Mouse (Mus musculus) forebrain, embryonic 11.5 days (tissue): ENCODE results near the gene Pum3. TPM values are rescaled to one million over a fixed set of nuclear protein-coding genes. Genes with fewer than 3 reads are reported as not detected.

Source experiments
- ATAC-seq: fragments of 200-750 bp; cut with Nextera tagmentation; replicated peaks from 2 replicates; pipeline ENCODE4 v1.8.0; 2017; ENCODE audit warnings: moderate TSS enrichment; ENCODE audit not compliant: low FRiP score
- DNase-seq: peaks from one replicate; pipeline ENCODE4 v3.0.0-alpha.2; 2017; ENCODE audit warnings: low spot score
- H3K27ac ChIP-seq: fragments of 300-500 bp; sonication (generic); 2 replicates; pipeline ENCODE4 v1.5.1; 2014; ENCODE audit warnings: low read depth, low read length
- H3K27me3 ChIP-seq: fragments of 300-500 bp; sonication (generic); 2 replicates; pipeline ENCODE4 v1.6.1; 2014; ENCODE audit warnings: mild to moderate bottlenecking, low read length, mixed read lengths; ENCODE audit not compliant: control insufficient read depth, insufficient read depth
- H3K36me3 ChIP-seq: fragments of 300-500 bp; sonication (generic); 2 replicates; pipeline ENCODE4 v1.6.1; 2014; ENCODE audit warnings: mild to moderate bottlenecking, low read length, moderate library complexity, mixed read lengths; ENCODE audit not compliant: control insufficient read depth, insufficient read depth
- H3K4me1 ChIP-seq: fragments of 300-500 bp; sonication (generic); replicated peaks from 2 replicates; pipeline ENCODE4 v1.6.1; 2014; ENCODE audit warnings: low read length, mixed read lengths; ENCODE audit not compliant: control insufficient read depth, insufficient read depth
- H3K4me2 ChIP-seq: fragments of 300-500 bp; sonication (generic); 2 replicates; pipeline ENCODE4 v1.6.1; 2014; ENCODE audit warnings: low read depth, mild to moderate bottlenecking, low read length, moderate library complexity, mixed read lengths; ENCODE audit not compliant: severe bottlenecking
- H3K4me3 ChIP-seq: fragments of 300-500 bp; sonication (generic); 2 replicates; pipeline ENCODE4 v1.5.1; 2014; ENCODE audit warnings: low read depth, low read length
- H3K9ac ChIP-seq: fragments of 300-500 bp; sonication (generic); 2 replicates; pipeline ENCODE4 v1.6.1; 2014; ENCODE audit warnings: low read length
- H3K9me3 ChIP-seq: fragments of 300-500 bp; sonication (generic); 2 replicates; pipeline ENCODE4 v1.6.1; 2016; ENCODE audit warnings: low read length, mixed read lengths; ENCODE audit not compliant: control insufficient read depth
- WGBS: fragments of 180-500 bp; shearing (Covaris S2); extraction: QIAGEN DNeasy Blood & Tissue Kit; methylation state at CpG from one replicate; pipeline ENCODE4 v1.1.7; 2014; 5-methylcytosine and 5-hydroxymethylcytosine counted together
- polyA plus RNA-seq: library from polyadenylated mRNA; unstranded; fragments of >200 nt; fragmentation: Nextera tagmentation; extraction: Ambion mirVana; gene quantifications from 2 replicates; pipeline ENCODE4 v1.2.1, GENCODE M21; 2014

Gene Pum3
- polyA plus RNA-seq, 1 experiment from 2014 or later = 93.1 TPM

DNA sequence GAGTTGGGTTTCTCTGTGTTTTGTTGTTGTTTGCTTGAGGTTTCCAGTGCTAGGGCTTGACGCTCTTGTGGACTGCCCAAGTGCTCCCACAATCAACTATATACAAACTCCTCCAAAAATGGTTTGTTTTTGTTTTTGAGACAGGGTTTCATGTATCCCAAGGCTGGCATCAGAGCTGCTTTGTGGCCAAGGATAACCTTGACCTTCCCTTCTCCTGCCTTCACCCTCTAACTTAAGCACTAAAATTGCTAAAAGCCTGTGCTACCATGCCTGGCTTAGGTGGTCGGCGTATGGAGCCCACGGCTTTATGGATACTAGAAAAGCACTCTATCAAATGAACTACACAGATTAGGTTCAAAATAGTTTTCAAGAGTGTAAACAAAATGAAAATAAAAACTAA is 20.4 kb downstream of the Pum3 start:
- no peaks in the 10 kb centered on the region for H3K27me3 ChIP-seq
- no peak for DNase-seq
- H3K9me3 ChIP-seq = no peaks in the 10 kb centered on the region
- H3K36me3 ChIP-seq = no peaks in the 10 kb centered on the region
- no peak overlapping the region for H3K4me2 ChIP-seq
- H3K4me1 ChIP-seq = no peaks in the 10 kb centered on the region
- no peak for ATAC-seq
- no peak overlapping the region for H3K9ac ChIP-seq
- no peak overlapping the region for H3K27ac ChIP-seq
- no peak overlapping the region for H3K4me3 ChIP-seq
- 92% methylated on average over 4 of the region's 4 CpGs for WGBS

GRCm38 (mm10) chr19:27397797-27398196 is 31.8 kb downstream of the Pum3 start:
- Histone ChIP-seq H3K9ac (no peak overlapping the region), H3K36me3 (peaks cover 3% of the 10 kb centered on the region; the same call in 1 of the 2 replicates), H3K4me1 (no peaks in the 10 kb centered on the region), H3K27ac (no peak overlapping the region), H3K27me3 (no peaks in the 10 kb centered on the region), H3K9me3 (no peaks in the 10 kb centered on the region), H3K4me3 (no peak overlapping the region), H3K4me2 (no peak overlapping the region)
- ATAC-seq (no peak), DNase-seq (no peak)
- WGBS = 94% methylated on average over 9 of the region's 9 CpGs

GRCm38 (mm10) chr19:27397223-27397622 is 32.4 kb downstream of the Pum3 start:
- WGBS = 88% methylated on average over 5 of the region's 5 CpGs
- H3K4me2 ChIP-seq = no peak overlapping the region

DNA sequence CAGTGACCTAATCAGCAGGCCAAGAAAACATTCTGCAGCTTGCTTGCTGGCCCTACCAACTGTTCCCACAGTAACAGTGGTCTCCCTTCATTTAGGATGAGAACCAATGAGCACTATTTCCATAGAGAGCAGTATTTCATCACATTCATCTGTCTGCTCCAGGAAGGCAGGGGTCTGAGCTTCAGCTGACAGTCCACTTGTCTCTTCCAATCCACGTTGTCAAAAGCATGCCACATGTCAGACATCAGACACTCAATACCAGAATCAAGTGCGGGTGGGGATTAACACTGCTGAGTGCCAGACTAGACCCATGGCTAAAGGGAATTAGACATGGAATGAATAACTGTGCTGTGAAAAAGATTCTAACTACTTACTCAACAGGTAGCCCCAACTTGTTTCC is 32.9 kb downstream of the Pum3 start:
- Histone ChIP-seq H3K27me3 (no peaks in the 10 kb centered on the region), H3K36me3 (peaks cover 3% of the 10 kb centered on the region; the same call in 1 of the 2 replicates), H3K4me3 (no peak overlapping the region), H3K4me1 (no peaks in the 10 kb centered on the region), H3K9me3 (no peaks in the 10 kb centered on the region), H3K27ac (no peak overlapping the region), H3K9ac (no peak overlapping the region), H3K4me2 (no peak overlapping the region)
- DNase-seq (no peak), ATAC-seq (no peak)
- WGBS = 88% methylated on average over 2 of the region's 2 CpGs

More at GRCm38 (mm10) chr19:27397223-27397622, 32.4 kb downstream of the Pum3 start:
- H3K4me3 ChIP-seq = no peak overlapping the region
- no peaks in the 10 kb centered on the region for H3K27me3 ChIP-seq
- H3K9ac ChIP-seq = no peak overlapping the region
- H3K36me3 ChIP-seq = peaks cover 3% of the 10 kb centered on the region; the same call in 1 of the 2 replicates
- H3K9me3 ChIP-seq = no peaks in the 10 kb centered on the region
- no peak for DNase-seq
- ATAC-seq = no peak
- no peak overlapping the region for H3K27ac ChIP-seq
- H3K4me1 ChIP-seq = no peaks in the 10 kb centered on the region

DNA sequence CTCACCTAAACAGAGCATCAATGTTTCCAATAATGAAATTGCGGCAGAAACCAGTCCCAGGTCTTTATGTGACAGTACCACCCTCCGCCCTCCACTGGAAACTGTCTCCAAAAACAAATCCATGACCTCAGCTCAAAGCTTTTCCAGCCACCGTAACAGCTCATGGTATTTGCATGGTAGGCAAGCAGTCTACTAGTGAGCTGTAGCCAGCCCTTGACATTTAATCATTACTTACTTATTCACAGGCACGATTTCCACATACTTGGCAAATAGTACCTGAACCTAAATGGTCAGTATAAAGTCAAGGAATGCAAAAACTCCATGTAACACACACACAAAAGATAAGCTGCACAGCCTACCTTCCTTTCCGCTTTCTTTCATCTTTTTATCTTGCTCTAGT is 33.7 kb downstream of the Pum3 start:
- H3K27ac ChIP-seq = no peak overlapping the region
- H3K27me3 ChIP-seq = no peaks in the 10 kb centered on the region
- WGBS = 93% methylated on average over 5 of the region's 5 CpGs
- DNase-seq = no peak
- no peak overlapping the region for H3K4me3 ChIP-seq
- H3K4me2 ChIP-seq = no peak overlapping the region
- H3K4me1 ChIP-seq = no peaks in the 10 kb centered on the region
- H3K9ac ChIP-seq = no peak overlapping the region
- H3K9me3 ChIP-seq = no peaks in the 10 kb centered on the region
- H3K36me3 ChIP-seq = peaks cover 3% of the 10 kb centered on the region; the same call in 1 of the 2 replicates
- ATAC-seq = no peak

- DNase-seq (no peak), ATAC-seq (no peak)
- WGBS = 91% methylated on average over 8 of the region's 8 CpGs
- Histone ChIP-seq H3K4me3 (no peak overlapping the region), H3K9me3 (no peaks in the 10 kb centered on the region), H3K27ac (no peak overlapping the region), H3K4me2 (no peak overlapping the region), H3K36me3 (peaks cover 5% of the 10 kb centered on the region; the same call in 1 of the 2 replicates), H3K4me1 (no peaks in the 10 kb centered on the region), H3K9ac (no peak overlapping the region), H3K27me3 (no peaks in the 10 kb centered on the region)
These were observed 34.1 kb downstream of the Pum3 start for GRCm38 (mm10) chr19:27395481-27395880.

DNA sequence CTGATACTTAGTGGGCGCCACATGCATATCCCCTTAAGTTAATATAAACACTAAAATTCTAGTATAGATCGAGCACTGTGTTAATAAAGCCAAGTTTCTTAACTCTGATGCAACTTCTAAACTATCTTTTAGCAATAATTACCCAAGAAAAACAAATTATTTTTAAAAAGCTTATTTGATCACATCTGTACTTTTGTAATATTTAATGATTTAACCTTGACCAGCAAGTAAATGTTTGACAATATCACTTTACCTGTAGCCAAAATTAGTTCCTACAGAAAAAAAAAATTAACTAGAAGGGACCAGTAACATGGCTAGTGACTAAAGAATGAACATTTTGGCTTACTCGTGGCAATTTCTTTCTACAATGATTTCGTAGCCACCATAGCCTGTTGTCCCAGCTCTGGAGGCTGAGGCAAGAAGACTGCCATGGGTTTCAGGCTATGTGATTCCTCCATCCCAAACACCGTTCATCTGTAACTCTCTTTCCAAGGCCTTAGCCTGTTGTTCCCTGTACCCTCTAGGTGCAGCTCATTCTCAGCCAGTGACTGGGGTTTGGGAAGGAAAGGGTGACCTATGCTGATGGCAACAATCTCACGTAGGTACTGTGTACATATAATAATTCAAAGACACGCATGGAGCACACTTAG is 35.2 kb downstream of the Pum3 start:
- ATAC-seq = no peak
- Histone ChIP-seq H3K4me2 (no peak overlapping the region), H3K9me3 (no peaks in the 10 kb centered on the region), H3K36me3 (peaks cover 5% of the 10 kb centered on the region; the same call in 1 of the 2 replicates), H3K27me3 (no peaks in the 10 kb centered on the region), H3K9ac (no peak overlapping the region), H3K4me3 (no peak overlapping the region), H3K4me1 (no peaks in the 10 kb centered on the region), H3K27ac (no peak overlapping the region)
- DNase-seq = no peak
- 90% methylated on average over 7 of the region's 7 CpGs for WGBS

DNA sequence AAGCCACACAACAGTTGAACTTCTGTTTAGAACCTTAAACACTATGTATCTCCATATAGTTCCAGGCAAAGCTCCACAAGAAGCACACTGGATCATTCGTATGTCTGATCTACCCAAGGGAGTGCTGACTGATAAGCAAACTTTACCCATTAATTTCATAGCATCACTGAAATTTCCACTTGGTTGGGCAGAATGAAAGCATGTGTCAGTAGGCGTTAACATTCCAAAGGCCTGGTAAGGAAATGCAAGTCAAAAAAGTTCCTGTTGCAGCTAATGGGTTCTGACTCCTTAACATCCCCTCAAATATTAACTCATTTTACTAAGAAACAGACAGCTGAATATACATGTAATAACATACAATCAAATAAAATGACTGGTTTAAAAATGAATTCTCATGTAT is 37.2 kb downstream of the Pum3 start:
- Histone ChIP-seq H3K4me2 (no peak overlapping the region), H3K9ac (no peak overlapping the region), H3K27me3 (no peaks in the 10 kb centered on the region), H3K4me1 (no peaks in the 10 kb centered on the region), H3K27ac (no peak overlapping the region), H3K9me3 (no peaks in the 10 kb centered on the region), H3K4me3 (no peak overlapping the region), H3K36me3 (peaks cover 2% of the 10 kb centered on the region; the same call in 1 of the 2 replicates)
- WGBS = 79% methylated on average over 2 of the region's 2 CpGs
- ATAC-seq (no peak), DNase-seq (no peak)

DNA sequence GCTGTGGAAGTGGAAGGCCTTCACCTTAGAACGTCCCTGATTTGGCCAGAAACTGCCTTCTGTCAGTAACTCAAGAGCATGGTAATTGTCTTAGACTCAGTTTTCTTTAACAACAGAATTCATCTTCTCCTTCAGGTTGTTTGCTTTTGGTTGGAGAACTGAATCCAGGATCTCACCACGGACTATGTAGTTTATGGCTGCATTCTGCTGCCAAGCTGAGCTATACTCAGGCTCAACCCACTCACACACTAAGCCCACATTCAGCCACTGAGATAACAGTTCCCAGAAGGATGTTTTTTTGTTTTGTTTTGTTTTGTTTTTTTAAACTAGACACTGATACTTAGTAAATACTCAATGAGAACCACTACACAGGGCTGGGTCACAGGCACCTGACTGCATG is 38.3 kb downstream of the Pum3 start:
- WGBS = 91% methylated on average over 2 of the region's 2 CpGs
- Histone ChIP-seq H3K9ac (no peak overlapping the region), H3K27me3 (no peaks in the 10 kb centered on the region), H3K4me3 (no peak overlapping the region), H3K36me3 (peaks cover 2% of the 10 kb centered on the region; the same call in 1 of the 2 replicates), H3K4me1 (no peaks in the 10 kb centered on the region), H3K27ac (no peak overlapping the region), H3K4me2 (no peak overlapping the region), H3K9me3 (no peaks in the 10 kb centered on the region)
- no peak for ATAC-seq
- DNase-seq = no peak
